Mouse (Mus musculus): ENCODE measurements at regions not wholly inside any gene's neighbourhood (a gene's known extent, or its start where the extent isn't known, plus 50 kb on each side); places are given as distances from the start of the nearest gene placed in this dataset.

- no peak for DNase-seq
These were observed 151.3 kb downstream of the Snx19 start for GRCm38 (mm10) chr9:30578213-30578612.

- no peak for DNase-seq
These were observed 150.3 kb downstream of the Snx19 start for GRCm38 (mm10) chr9:30577243-30577642.

- no peak for DNase-seq
These were observed 148.6 kb downstream of the Snx19 start for GRCm38 (mm10) chr9:30575531-30575930.

GRCm38 (mm10) chr9:30573294-30573693 lies 146.4 kb downstream of the Snx19 start:
- no peak for DNase-seq

GRCm38 (mm10) chr9:30571014-30571413 lies 144.1 kb downstream of the Snx19 start:
- no peak for DNase-seq

GRCm38 (mm10) chr9:30564765-30565680 lies 138.1 kb downstream of the Snx19 start:
- DNase-seq = no peak

GRCm38 (mm10) chr9:30563399-30563798 lies 136.5 kb downstream of the Snx19 start:
- no peak for DNase-seq

- no peak for DNase-seq
These were observed 128.0 kb downstream of the Snx19 start for GRCm38 (mm10) chr9:30554908-30555307.

GRCm38 (mm10) chr9:30552721-30553120 lies 125.8 kb downstream of the Snx19 start:
- DNase-seq = no peak

GRCm38 (mm10) chr9:30549892-30550515 lies 123.1 kb downstream of the Snx19 start:
- DNase-seq = no peak

GRCm38 (mm10) chr9:30539858-30540257 lies 113.0 kb downstream of the Snx19 start:
- DNase-seq = no peak

- DNase-seq = no peak
These were observed 109.7 kb downstream of the Snx19 start for GRCm38 (mm10) chr9:30536508-30537100.

- no peak for DNase-seq
These were observed 108.1 kb downstream of the Snx19 start for GRCm38 (mm10) chr9:30534961-30535360.

GRCm38 (mm10) chr9:30533780-30534343 lies 107.0 kb downstream of the Snx19 start:
- no peak for DNase-seq

- no peak for DNase-seq
These were observed 106.3 kb downstream of the Snx19 start for GRCm38 (mm10) chr9:30533091-30533779.

GRCm38 (mm10) chr9:30525086-30525485 lies 98.2 kb downstream of the Snx19 start:
- DNase-seq = no peak

- no peak for DNase-seq
These were observed 97.6 kb downstream of the Snx19 start for GRCm38 (mm10) chr9:30524401-30525066.

GRCm38 (mm10) chr9:30523852-30524251 lies 96.9 kb downstream of the Snx19 start:
- DNase-seq = peak; percentile 76

GRCm38 (mm10) chr9:30522595-30523350 lies 95.9 kb downstream of the Snx19 start:
- DNase-seq = peak; percentile 14

- DNase-seq = no peak
These were observed 94.8 kb downstream of the Snx19 start for GRCm38 (mm10) chr9:30521556-30522240.
